Mouse (Mus musculus): ENCODE measurements around the gene Nbas. TPM values are rescaled to one million over a fixed set of nuclear protein-coding genes. Genes with fewer than 3 reads are reported as not detected.
A peak's percentile ranks its signal among the peaks of the same experiment; 100 is the strongest.

The Nbas gene
- polyA plus RNA-seq, 1 experiment: 26.0 TPM

DNA sequence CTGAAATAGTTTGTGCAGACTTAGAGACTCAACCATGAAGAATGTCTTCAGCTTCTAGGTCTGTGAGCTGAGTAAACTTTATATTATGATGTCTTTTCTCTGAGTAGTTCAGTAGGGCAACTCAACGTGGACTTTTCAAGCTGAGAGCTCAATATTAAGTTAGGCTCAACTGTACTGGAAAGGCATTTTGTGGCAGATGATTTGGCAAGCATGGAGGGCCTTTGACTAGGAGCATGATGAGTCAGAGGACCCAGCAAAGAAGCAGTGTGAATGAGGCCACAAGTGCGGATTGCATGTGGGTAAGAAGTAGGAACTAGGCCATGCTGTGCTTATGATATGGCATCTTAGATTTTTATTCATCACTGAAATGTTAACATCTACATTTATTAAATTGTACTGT lies 205.9 kb downstream of the Nbas start:
- DNase-seq (ENCODE audit: low read depth): no peak
- no peak for TF ChIP-seq POLR2A (IDR thresholded peaks at IDR 0.05; ENCODE audit: borderline replicate concordance, extremely low read depth, insufficient read depth, insufficient read length, poor library complexity, severe bottlenecking)

DNA sequence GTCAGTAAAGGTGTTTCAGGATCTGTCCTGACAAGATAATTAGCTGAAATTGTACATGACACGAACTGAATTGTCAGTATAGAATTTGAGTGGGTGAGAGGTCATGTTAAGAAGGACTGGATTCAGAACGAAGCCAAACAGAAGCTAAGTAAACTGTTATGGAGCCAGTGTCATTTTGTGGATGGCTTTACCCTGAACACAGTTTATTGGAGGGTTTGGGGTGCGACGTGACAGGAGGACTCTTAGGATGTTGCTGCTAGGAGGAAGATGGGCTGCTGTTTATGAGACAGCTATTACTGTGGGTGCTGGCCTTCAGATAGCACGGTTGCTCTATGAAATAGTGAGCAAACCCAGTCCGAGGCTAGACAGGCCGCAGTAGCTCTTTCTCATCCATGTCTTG lies 210.2 kb downstream of the Nbas start:
- TF ChIP-seq CTCF (IDR thresholded peaks at IDR 0.05; ENCODE audit: borderline replicate concordance, extremely low read depth, insufficient read depth, insufficient read length) (no peak), POLR2A (IDR thresholded peaks at IDR 0.05; ENCODE audit: borderline replicate concordance, extremely low read depth, insufficient read depth, insufficient read length, poor library complexity, severe bottlenecking) (no peak)
- DNase-seq (ENCODE audit: low read depth): no peak

- TF ChIP-seq CTCF (IDR thresholded peaks at IDR 0.05; ENCODE audit: borderline replicate concordance, extremely low read depth, insufficient read depth, insufficient read length) (no peak), POLR2A (IDR thresholded peaks at IDR 0.05; ENCODE audit: borderline replicate concordance, extremely low read depth, insufficient read depth, insufficient read length, poor library complexity, severe bottlenecking) (no peak)
- no peak for DNase-seq (ENCODE audit: low read depth)
Observed at GRCm38 (mm10) chr12:13486278-13486677, 217.3 kb downstream of the Nbas start.

DNA sequence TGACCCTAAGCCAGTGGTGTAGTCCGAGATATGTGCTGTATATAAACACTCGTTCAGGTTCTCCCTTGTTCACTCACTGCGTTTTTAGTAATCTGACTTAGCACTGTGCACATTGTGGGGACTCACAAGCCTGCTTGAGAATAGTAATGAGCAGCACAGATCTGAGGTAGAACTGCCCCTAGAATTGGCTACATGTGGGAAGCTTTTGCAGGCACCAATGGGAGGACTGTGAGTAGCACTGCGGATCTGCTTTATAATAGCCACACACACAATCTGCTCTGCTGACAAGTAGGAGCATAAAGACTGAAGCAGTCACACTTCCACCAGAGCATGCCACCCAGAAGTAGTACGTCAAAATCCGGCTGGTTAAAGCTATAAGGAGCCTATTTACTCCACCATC lies 228.3 kb downstream of the Nbas start:
- TF ChIP-seq POLR2A (IDR thresholded peaks at IDR 0.05; ENCODE audit: borderline replicate concordance, extremely low read depth, insufficient read depth, insufficient read length, poor library complexity, severe bottlenecking) (no peak), CTCF (IDR thresholded peaks at IDR 0.05; ENCODE audit: borderline replicate concordance, extremely low read depth, insufficient read depth, insufficient read length) (no peak)
- DNase-seq (ENCODE audit: low read depth): no peak

DNA sequence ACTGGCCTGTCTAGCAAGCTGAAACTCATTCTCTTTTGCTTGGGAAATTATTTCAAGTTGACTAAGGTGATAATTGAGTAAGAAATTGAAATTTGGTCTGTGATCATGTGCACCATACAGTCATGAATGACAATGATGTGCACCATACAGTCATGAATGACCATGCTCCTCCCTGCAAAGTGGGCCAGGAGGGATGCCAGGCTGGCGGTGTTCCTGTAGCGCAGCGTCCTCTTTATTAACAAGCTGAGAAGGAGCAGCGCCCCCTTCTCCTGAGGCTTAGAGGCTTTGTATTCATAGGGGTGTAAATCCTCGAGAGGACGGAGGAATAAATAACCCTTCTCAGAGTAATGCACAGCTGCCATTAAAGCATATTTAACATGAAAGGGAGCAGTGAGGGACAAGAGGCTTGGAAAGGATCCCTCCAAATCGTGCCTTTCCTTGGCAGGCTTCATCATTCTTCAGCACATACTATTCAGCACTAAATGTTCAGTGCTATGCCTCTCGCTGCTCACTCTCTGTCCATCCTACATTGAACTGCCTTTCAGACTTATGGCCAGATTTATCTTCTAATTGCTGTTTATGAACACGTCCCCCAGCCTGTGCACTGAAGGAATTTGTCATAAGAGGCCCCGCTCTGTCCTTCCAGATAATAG lies 230.4 kb downstream of the Nbas start:
- TF ChIP-seq POLR2A (IDR thresholded peaks at IDR 0.05; ENCODE audit: borderline replicate concordance, extremely low read depth, insufficient read depth, insufficient read length, poor library complexity, severe bottlenecking) (no peak), CTCF (IDR thresholded peaks at IDR 0.05; ENCODE audit: borderline replicate concordance, extremely low read depth, insufficient read depth, insufficient read length) (no peak)
- peak; percentile 89 for DNase-seq (ENCODE audit: low read depth)

GRCm38 (mm10) chr12:13500191-13500590 lies 231.3 kb downstream of the Nbas start:
- DNase-seq (ENCODE audit: low read depth): peak; percentile 57
- no peak for TF ChIP-seq CTCF (IDR thresholded peaks at IDR 0.05; ENCODE audit: borderline replicate concordance, extremely low read depth, insufficient read depth, insufficient read length)
- TF ChIP-seq POLR2A (IDR thresholded peaks at IDR 0.05; ENCODE audit: borderline replicate concordance, extremely low read depth, insufficient read depth, insufficient read length, poor library complexity, severe bottlenecking): no peak

- TF ChIP-seq POLR2A (IDR thresholded peaks at IDR 0.05; ENCODE audit: borderline replicate concordance, extremely low read depth, insufficient read depth, insufficient read length, poor library complexity, severe bottlenecking): no peak
- no peak for TF ChIP-seq CTCF (IDR thresholded peaks at IDR 0.05; ENCODE audit: borderline replicate concordance, extremely low read depth, insufficient read depth, insufficient read length)
- DNase-seq (ENCODE audit: low read depth): no peak
Observed at GRCm38 (mm10) chr12:13504771-13505444, 236.0 kb downstream of the Nbas start.

DNA sequence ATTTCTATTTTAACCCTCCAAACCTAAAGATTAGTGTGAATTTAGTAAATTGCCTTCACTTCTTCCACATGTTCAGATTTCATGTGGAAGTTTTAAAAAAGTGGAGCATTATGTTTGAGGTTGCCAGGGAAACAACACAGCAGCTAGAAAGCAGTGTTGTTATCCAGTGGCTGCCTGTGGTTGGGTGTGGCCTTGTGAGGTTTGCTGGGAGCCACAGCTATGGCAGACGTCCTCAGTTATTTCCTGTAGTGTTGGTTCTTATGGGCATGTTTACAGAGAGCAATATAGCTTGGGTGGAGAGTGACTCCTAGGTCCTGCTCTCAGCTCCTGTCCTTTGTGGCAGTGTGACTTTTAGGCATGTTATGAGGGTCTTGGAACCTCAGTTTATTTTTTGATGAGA lies 249.1 kb downstream of the Nbas start:
- TF ChIP-seq POLR2A (IDR thresholded peaks at IDR 0.05; ENCODE audit: borderline replicate concordance, extremely low read depth, insufficient read depth, insufficient read length, poor library complexity, severe bottlenecking) (no peak), CTCF (IDR thresholded peaks at IDR 0.05; ENCODE audit: borderline replicate concordance, extremely low read depth, insufficient read depth, insufficient read length) (no peak)
- DNase-seq (ENCODE audit: low read depth): no peak

DNA sequence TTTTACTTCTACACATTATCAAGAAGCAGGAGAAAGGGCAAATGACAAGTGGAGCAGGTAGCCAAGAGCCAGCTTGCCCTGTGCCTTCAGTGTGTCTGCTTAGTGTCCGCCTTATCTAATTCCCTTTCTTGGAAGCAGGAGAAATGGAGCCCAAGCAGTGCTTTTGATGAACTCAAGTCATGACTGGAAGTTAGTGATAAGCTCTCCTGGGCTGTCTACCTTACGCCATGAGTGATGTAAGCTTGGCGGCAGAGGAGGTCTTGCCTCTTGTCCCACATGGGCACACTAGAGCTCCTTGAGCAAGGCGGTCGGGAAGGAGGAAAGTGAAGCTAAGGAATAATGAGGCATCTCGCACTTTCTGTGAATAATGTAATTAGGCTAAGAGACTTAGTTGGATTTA lies 250.5 kb downstream of the Nbas start:
- no peak for DNase-seq (ENCODE audit: low read depth)
- TF ChIP-seq CTCF (IDR thresholded peaks at IDR 0.05; ENCODE audit: borderline replicate concordance, extremely low read depth, insufficient read depth, insufficient read length): no peak
- TF ChIP-seq POLR2A (IDR thresholded peaks at IDR 0.05; ENCODE audit: borderline replicate concordance, extremely low read depth, insufficient read depth, insufficient read length, poor library complexity, severe bottlenecking): no peak

GRCm38 (mm10) chr12:13532731-13533365 lies 263.9 kb downstream of the Nbas start:
- peak; percentile 44; the same call in 1 of the 2 replicates for TF ChIP-seq CTCF (IDR thresholded peaks at IDR 0.05; ENCODE audit: borderline replicate concordance, extremely low read depth, insufficient read depth, insufficient read length)
- TF ChIP-seq POLR2A (IDR thresholded peaks at IDR 0.05; ENCODE audit: borderline replicate concordance, extremely low read depth, insufficient read depth, insufficient read length, poor library complexity, severe bottlenecking): no peak
- DNase-seq (ENCODE audit: low read depth): no peak

DNA sequence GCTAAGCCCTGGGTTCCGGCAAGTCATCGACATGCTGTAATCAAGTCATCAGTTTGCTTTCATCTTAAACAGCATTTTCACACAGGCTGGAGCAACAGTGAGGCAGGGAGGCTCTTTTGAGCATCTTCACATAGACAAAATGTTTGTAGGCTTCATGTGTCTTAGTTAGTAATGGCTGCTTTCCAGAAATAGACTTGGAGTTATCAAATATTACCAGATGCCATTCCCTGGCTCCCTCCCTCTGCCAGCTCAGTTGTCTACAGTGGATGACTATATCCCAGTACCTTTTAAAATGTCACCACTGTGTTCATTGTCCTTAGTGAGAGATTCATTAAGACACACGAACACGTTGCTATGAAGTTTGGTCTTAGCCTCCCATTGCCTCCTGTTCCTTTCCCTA lies 270.2 kb downstream of the Nbas start:
- no peak for TF ChIP-seq POLR2A (IDR thresholded peaks at IDR 0.05; ENCODE audit: borderline replicate concordance, extremely low read depth, insufficient read depth, insufficient read length, poor library complexity, severe bottlenecking)
- no peak for TF ChIP-seq CTCF (IDR thresholded peaks at IDR 0.05; ENCODE audit: borderline replicate concordance, extremely low read depth, insufficient read depth, insufficient read length)
- DNase-seq (ENCODE audit: low read depth): peak; percentile 9

DNA sequence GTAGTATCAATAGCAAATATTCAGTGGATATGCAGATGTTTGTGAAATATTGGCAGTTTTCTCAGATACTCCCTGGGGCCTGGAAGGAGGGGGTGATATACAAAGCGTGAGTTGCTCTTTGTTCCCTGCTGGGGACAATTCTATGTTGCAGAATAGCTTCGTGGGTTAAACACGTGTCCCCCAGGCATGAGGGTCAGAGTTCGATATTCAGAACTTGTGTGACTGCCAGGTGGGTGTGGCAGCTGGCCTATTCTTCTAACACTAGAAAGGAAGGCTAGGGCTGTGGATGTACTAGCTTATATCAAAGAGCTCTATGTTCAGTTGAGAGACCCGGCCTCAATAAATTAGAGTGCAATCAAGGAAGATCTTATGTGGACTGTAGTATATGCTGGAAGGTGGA lies 274.9 kb downstream of the Nbas start:
- TF ChIP-seq POLR2A (IDR thresholded peaks at IDR 0.05; ENCODE audit: borderline replicate concordance, extremely low read depth, insufficient read depth, insufficient read length, poor library complexity, severe bottlenecking): no peak
- no peak for TF ChIP-seq CTCF (IDR thresholded peaks at IDR 0.05; ENCODE audit: borderline replicate concordance, extremely low read depth, insufficient read depth, insufficient read length)
- no peak for DNase-seq (ENCODE audit: low read depth)
